Mouse (Mus musculus): ENCODE results near the gene Phlpp2. TPM values are rescaled to one million over a fixed set of nuclear protein-coding genes. Genes with fewer than 3 reads are reported as not detected.
"Not testable (repeated sequence)": the region's sequence is repeated elsewhere in the genome, so short reads cannot be mapped to it uniquely, and the experiment has no call there.

Phlpp2 gene
- polyA plus RNA-seq, 1 experiment from 2014 or later, result 2.7 TPM

DNA sequence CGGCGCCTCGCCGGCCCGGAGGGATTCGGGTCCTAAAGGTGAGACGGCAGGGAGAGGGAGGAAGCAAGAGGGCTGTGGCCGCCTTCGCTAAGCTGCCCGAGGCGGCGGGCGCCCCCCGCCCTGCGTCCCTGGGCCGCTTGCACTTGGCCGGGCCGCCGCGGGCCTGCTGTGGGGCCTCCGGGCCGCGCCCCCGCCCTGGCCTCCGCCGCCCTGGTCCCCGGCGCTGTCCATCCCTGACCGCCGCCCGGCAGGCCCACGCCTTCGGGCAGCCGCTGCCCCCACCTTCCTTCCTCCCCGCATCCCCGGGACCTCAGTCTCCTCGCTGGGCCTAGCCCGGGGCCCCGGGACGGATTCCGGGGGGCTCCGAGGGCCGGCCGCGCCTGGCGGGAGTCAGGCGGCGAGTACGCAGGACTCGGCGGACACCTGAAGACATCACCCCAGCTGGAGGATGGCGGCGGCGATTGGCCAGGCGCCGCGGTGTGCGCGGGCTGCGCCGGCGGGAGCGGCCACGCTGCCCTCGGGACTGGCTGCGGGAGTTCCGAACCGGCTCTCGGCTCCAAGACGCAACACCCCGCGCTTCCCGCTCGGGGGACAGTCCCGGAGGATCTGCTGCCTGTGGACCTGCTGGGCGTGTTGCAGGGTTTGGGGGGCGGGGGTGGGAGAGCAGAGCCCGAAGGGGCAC, 479 bp downstream of the Phlpp2 start:
- H3K27ac ChIP-seq, result peak overlapping the region; percentile 97
- H3K4me3 ChIP-seq, result peak overlapping the region; percentile 96
- H3K36me3 ChIP-seq, result peaks cover 11% of the 10 kb centered on the region; the same call in 1 of the 2 replicates
- H3K27me3 ChIP-seq (ENCODE audit: insufficient read depth, poor library complexity, severe bottlenecking), result no peaks in the 10 kb centered on the region
- peaks cover 22% of the 10 kb centered on the region for H3K4me1 ChIP-seq (replicated peaks)
- peak; percentile 73 for DNase-seq (ENCODE audit: low spot score)
- under 1% methylated on average over 78 of the region's 78 CpGs for WGBS
- H3K9me3 ChIP-seq, result no peaks in the 10 kb centered on the region

DNA sequence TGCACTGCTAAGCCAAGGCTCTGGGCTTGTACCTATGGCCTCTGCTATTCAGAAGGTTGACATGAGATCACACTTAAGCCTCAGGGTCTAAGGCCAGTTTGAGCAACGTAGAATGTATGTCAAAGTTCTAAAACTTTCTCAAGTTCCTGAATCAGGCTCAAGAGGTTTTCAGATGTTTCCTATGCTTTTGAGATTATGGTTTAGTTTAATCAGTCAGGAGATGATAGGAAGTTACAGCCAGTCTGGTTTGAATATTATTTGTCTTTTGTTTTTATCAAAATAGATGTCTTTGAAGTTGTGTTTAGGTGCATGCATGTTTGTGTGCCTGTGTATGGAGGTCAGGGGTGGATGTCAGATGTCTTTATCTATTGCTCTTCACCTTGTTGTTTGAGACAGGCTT, 2.7 kb downstream of the Phlpp2 start:
- no peaks in the 10 kb centered on the region for H3K9me3 ChIP-seq
- H3K36me3 ChIP-seq, result peaks cover 12% of the 10 kb centered on the region; the same call in 1 of the 2 replicates
- no peaks in the 10 kb centered on the region for H3K27me3 ChIP-seq (ENCODE audit: insufficient read depth, poor library complexity, severe bottlenecking)
- H3K4me1 ChIP-seq (replicated peaks), result peaks cover 22% of the 10 kb centered on the region
- no peak overlapping the region for H3K27ac ChIP-seq
- WGBS, result 90% methylated on average over 1 of the region's 1 CpGs
- DNase-seq (ENCODE audit: low spot score), result no peak
- H3K4me3 ChIP-seq, result no peak overlapping the region

DNA sequence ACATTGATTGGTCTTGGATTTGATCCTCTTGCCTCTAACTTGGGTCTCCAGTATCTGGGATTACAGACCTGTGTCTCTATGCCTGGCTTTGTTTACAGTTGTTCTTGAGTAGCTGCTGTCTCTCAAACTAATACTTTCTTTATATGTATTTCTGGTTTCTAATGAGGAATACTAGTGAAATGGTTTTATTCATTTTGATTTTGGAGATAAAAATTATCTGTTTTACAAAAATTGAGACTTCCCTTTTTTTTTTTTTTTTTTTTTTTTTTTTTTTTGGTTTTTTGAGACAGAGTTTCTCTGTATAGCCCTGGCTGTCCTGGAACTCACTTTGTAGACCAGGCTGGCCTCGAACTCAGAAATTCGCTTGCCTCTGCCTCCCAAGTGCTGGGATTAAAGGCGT, 5.5 kb downstream of the Phlpp2 start:
- H3K9me3 ChIP-seq; H3K4me3 ChIP-seq; H3K27ac ChIP-seq; DNase-seq (ENCODE audit: low spot score); H3K27me3 ChIP-seq (ENCODE audit: insufficient read depth, poor library complexity, severe bottlenecking): not testable (repeated sequence)
- H3K36me3 ChIP-seq, result peaks cover 38% of the 10 kb centered on the region
- 84% methylated on average over 3 of the region's 3 CpGs for WGBS
- peaks cover 12% of the 10 kb centered on the region for H3K4me1 ChIP-seq (replicated peaks)

DNA sequence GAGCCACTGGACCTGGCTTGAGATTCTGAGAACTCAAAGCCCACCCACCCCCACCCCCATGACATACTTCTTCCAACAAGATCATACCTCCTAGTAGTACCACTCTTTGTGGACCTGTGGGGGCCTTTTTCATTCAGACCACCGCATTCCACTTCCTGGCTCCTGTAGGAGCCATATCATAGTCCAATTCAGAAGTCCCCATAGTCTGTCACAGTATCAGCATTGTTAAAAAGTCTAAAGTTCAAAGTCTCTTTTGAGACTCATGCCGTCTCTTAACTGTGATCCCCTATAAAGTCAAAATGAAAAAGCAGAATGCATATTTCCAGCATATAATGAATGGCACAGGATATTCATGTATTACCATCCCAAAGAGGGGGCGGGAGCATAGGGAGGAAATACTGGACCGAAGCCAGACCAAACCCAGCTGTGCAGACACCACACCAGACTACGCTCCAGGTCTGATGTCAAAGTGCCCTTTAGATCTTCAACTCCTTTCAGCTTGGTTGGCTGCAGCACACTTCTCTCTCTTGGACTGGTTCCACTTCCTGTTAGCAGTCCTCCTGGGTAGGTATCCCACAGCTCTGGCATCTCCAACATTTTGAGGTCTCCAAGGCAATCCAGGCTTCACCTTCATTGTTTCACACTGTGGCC, 11.8 kb downstream of the Phlpp2 start:
- no peaks in the 10 kb centered on the region for H3K27me3 ChIP-seq (ENCODE audit: insufficient read depth, poor library complexity, severe bottlenecking)
- peaks cover 64% of the 10 kb centered on the region for H3K36me3 ChIP-seq
- WGBS, result 95% methylated on average over 5 of the region's 5 CpGs

DNA sequence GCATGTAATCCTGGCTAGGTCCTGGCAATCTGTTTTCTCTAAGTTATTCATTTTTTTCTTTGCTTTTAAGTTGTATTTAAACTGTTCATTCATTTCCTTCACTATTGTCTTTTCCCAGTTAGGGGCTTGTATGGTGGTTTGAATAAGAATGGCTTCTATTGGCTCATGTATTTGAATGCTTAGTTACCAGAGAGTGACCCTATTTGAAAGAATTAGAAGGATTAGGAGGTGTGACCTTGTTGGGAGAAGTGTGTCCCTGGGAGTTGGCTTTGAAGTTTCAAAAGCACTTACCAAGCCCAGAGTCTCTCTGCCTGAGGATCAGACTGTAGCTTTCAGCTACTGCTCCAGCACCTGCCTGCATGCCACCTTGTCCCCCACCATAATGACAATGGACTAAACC, 17.0 kb downstream of the Phlpp2 start:
- Histone ChIP-seq H3K9me3 (no peaks in the 10 kb centered on the region), H3K27ac (no peak overlapping the region), H3K4me3 (no peak overlapping the region), H3K27me3 (ENCODE audit: insufficient read depth, poor library complexity, severe bottlenecking) (no peaks in the 10 kb centered on the region), H3K4me1 (replicated peaks) (no peaks in the 10 kb centered on the region), H3K36me3 (peaks cover 60% of the 10 kb centered on the region)
- DNase-seq (ENCODE audit: low spot score), result no peak

More for the DNA sequence above, 11.8 kb downstream of the Phlpp2 start:
- Histone ChIP-seq H3K9me3 (no peaks in the 10 kb centered on the region), H3K4me3 (no peak overlapping the region), H3K27ac (no peak overlapping the region), H3K4me1 (replicated peaks) (no peaks in the 10 kb centered on the region)
- DNase-seq (ENCODE audit: low spot score), result no peak

DNA sequence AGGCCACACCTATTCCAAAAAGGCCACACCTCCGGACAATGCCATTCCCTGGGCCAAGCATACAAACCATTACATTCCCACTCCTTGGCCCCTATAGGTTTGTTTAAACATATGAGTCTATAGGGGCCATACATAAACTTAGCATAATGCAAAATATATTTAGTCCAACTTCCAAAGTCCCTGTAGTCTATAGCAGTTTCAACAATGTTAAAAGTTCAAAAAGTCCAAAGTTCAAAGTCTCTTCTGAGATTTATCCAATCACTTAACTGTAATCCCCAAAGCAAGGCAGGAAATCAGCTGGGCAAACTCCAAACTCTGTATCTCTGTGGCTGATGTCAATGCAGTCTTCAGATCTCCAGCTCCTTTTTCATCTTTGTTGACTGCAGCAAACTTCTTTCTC, 20.9 kb downstream of the Phlpp2 start:
- Histone ChIP-seq H3K27me3 (ENCODE audit: insufficient read depth, poor library complexity, severe bottlenecking) (no peaks in the 10 kb centered on the region), H3K4me3 (no peak overlapping the region), H3K36me3 (peaks cover 56% of the 10 kb centered on the region), H3K9me3 (0 out of 2 replicates have a peak, but pooled peaks cover 4% of the 10 kb centered on the region), H3K4me1 (replicated peaks) (no peaks in the 10 kb centered on the region), H3K27ac (no peak overlapping the region)
- DNase-seq (ENCODE audit: low spot score), result no peak
- WGBS, result 96% methylated on average over 1 of the region's 1 CpGs

DNA sequence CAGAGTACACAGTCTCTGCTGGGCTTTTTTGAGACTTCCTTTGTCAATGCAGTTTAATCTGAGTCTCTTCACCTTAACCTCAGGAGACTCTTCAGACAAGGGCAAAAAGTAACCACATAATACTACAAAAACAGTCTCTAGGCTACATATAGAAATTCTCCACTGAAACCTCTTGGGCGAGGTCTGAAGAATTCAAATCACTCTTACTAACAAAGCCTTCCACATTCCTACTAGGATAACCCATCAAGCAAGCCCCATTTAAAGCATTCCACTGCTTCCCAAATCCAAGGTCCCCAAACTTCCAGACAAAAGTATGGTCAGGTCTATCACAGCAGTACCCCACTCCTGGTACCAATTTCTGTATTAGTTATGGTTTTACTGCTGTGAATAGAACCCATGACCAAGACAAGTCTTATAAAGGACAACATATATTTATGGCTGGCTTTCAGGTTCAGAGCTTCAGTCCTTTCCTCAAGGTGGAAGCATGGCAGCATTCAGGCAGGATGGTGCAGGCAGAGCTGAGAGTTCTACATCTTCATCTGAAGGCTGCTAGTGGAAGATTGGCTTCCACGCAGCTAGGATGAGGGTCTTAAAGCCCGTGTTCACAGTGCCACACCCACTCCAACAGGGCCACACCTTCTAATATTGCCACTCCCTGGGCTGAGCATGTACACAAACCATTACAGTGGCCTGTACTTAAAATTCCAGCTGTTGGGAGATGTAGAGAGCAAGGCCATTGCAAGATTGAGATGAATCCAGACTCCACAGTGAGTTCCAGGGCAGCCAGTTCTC, 22.6 kb downstream of the Phlpp2 start:
- Histone ChIP-seq H3K27ac (no peak overlapping the region), H3K36me3 (peaks cover 52% of the 10 kb centered on the region), H3K4me3 (no peak overlapping the region), H3K9me3 (0 out of 2 replicates have a peak, but pooled peaks cover 4% of the 10 kb centered on the region), H3K4me1 (replicated peaks) (no peaks in the 10 kb centered on the region), H3K27me3 (ENCODE audit: insufficient read depth, poor library complexity, severe bottlenecking) (no peaks in the 10 kb centered on the region)
- DNase-seq (ENCODE audit: low spot score), result no peak
- 88% methylated on average over 3 of the region's 3 CpGs for WGBS

DNA sequence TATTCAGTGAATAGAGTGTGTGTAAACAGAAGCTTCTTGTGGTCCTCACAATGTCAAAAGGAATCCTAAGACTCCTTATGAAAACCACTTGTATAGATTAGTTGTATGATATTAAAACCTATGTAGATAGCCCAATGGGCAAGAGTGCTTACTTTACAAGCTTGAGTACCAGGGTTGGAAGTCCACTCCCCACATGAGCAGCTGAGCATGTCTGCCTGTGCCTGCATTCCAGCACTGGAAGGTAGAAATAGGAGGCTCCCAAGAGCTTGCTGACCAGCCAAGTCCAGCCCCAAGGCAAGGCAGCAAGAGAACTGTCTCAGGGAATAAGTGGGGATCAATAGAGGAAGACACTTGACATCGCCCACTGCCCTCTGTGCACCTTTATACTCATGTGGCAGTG, 26.3 kb downstream of the Phlpp2 start:
- DNase-seq (ENCODE audit: low spot score), result no peak

DNA sequence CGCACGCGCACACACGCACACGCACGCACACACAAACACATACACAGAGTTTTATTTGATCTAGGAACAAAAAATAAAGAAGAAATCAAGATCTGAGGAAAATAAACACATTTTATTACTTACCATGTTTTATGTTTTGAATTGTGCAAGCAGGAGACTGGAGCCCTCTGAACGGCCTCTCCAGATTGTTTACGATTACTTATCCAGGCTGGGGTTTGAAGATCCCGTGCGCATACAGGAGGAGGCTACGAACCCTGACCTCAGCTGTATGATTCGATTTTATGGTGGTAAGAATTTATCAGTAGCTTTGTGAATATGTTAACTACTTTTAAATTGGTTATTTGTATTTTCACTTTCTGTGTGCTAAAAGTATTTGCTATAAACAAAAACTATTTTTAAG, 27.0 kb downstream of the Phlpp2 start:
- H3K4me3 ChIP-seq, result no peak overlapping the region
- peaks cover 30% of the 10 kb centered on the region for H3K36me3 ChIP-seq
- no peak overlapping the region for H3K27ac ChIP-seq
- no peaks in the 10 kb centered on the region for H3K27me3 ChIP-seq (ENCODE audit: insufficient read depth, poor library complexity, severe bottlenecking)
- 0 out of 2 replicates have a peak, but pooled peaks cover 4% of the 10 kb centered on the region for H3K9me3 ChIP-seq
- DNase-seq (ENCODE audit: low spot score), result no peak
- 94% methylated on average over 12 of the region's 12 CpGs for WGBS
- H3K4me1 ChIP-seq (replicated peaks), result no peaks in the 10 kb centered on the region

More for the DNA sequence above, 26.3 kb downstream of the Phlpp2 start:
- Histone ChIP-seq H3K36me3 (peaks cover 37% of the 10 kb centered on the region), H3K27me3 (ENCODE audit: insufficient read depth, poor library complexity, severe bottlenecking) (no peaks in the 10 kb centered on the region), H3K27ac (no peak overlapping the region), H3K4me1 (replicated peaks) (no peaks in the 10 kb centered on the region), H3K9me3 (0 out of 2 replicates have a peak, but pooled peaks cover 4% of the 10 kb centered on the region), H3K4me3 (no peak overlapping the region)
- 95% methylated on average over 1 of the region's 1 CpGs for WGBS

DNA sequence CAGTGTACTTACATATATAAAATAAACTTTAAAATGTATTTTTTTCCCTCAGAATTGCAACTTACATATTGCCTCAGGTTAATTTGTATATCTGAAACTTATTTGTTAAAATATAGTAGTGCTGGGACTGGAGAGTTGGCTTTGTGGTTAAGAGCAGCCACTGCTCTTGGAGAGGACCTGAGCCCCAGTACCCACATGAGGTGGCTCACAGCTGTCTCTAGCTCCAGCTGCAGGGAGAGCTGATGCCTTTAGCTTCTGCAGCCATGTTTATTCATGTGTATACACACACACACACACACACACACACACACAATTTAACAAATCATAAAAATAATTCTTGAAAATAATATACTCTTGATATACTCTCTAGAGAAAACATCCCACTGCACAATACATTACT, 34.0 kb downstream of the Phlpp2 start:
- peaks cover 31% of the 10 kb centered on the region for H3K36me3 ChIP-seq
- H3K9me3 ChIP-seq, result no peaks in the 10 kb centered on the region
- H3K4me1 ChIP-seq (replicated peaks), result no peaks in the 10 kb centered on the region
- H3K27ac ChIP-seq, result no peak overlapping the region
- DNase-seq (ENCODE audit: low spot score), result no peak
- H3K4me3 ChIP-seq, result no peak overlapping the region
- H3K27me3 ChIP-seq (ENCODE audit: insufficient read depth, poor library complexity, severe bottlenecking), result no peaks in the 10 kb centered on the region

DNA sequence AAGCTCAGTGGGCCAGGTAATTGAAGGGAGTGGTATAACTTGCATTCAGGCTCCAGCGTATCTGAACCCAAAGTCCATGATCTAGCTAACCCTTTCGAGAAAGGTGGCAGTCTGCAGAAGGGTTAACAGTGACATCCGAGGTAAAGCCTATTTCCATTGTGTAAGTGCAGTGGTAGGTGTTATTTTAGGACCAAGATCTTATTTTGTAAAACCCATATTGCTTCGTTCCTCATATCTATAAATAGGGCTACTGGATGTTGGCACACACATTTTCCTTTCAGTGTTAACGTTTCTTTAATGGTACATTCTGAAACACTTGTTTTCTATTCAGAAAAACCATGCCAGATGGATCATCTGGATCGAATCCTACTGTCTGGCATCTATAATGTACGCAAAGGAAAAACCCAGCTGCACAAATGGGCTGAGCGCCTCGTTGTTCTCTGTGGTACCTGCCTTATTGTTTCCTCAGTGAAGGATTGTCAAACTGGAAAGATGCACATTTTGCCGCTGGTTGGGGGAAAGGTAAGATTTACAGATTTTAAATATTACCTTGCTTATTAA, 35.6 kb downstream of the Phlpp2 start:
- H3K27ac ChIP-seq, result no peak overlapping the region
- peaks cover 47% of the 10 kb centered on the region for H3K36me3 ChIP-seq
- H3K9me3 ChIP-seq, result no peaks in the 10 kb centered on the region
- no peak for DNase-seq (ENCODE audit: low spot score)
- H3K4me3 ChIP-seq, result no peak overlapping the region
- H3K27me3 ChIP-seq (ENCODE audit: insufficient read depth, poor library complexity, severe bottlenecking), result no peaks in the 10 kb centered on the region
- no peaks in the 10 kb centered on the region for H3K4me1 ChIP-seq (replicated peaks)
- WGBS, result 91% methylated on average over 10 of the region's 10 CpGs

DNA sequence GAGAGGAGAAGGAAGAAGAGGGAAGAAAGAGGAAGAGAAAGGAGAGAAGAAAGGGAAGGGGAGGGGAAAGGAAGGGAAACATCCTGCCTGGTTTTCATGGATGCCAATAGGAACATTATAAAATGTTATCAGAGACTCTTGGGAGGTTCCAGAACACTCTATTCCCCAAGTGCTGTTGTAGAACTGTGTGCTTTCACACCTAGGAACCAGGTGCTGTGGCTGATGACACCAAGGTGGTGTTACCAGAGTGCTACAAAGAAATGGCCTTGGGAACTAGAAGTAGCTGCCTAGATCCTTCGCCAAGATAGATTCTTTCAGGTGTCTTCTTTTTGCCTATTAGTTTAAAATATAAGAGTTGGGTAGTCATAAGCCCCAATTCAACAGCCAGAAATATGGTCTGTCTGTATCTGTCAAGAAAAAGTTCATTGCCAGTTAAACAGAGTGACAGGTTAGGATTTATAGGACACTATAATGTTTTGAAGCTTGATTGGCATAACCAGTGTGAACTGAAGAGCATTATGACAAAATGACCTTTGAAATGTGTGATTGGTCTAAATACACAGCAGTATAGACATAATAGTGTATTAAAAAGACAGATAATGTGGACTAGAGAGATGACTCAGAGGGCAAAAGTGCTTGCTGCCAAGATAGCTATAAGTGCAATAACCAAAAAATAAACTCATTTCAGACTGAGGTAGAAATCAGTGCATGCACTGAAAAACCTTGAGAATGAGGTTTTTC, 36.8 kb downstream of the Phlpp2 start:
- 89% methylated on average over 1 of the region's 1 CpGs for WGBS
- DNase-seq (ENCODE audit: low spot score), result no peak
- H3K27ac ChIP-seq, result no peak overlapping the region
- H3K9me3 ChIP-seq, result no peaks in the 10 kb centered on the region
- peaks cover 55% of the 10 kb centered on the region for H3K36me3 ChIP-seq
- H3K27me3 ChIP-seq (ENCODE audit: insufficient read depth, poor library complexity, severe bottlenecking), result no peaks in the 10 kb centered on the region
- H3K4me1 ChIP-seq (replicated peaks), result no peaks in the 10 kb centered on the region
- no peak overlapping the region for H3K4me3 ChIP-seq

Data from hindbrain, embryonic 10.5 days (tissue).